Mouse (Mus musculus) forebrain, postnatal 0 days (tissue): ENCODE measurements around the gene Cand2. TPM values are rescaled to one million over a fixed set of nuclear protein-coding genes. Genes with fewer than 3 reads are reported as not detected.

Source experiments
- ATAC-seq: fragments of 200-750 bp; cut with Nextera tagmentation; 2 replicates; pipeline ENCODE4 v1.8.0; 2017; ENCODE audit warnings: mild to moderate bottlenecking, moderate library complexity
- DNase-seq: peaks from one replicate; pipeline ENCODE4 v3.0.0-alpha.2; 2015
- H3K27ac ChIP-seq: fragments of 300-500 bp; sonication (generic); 2 replicates; pipeline ENCODE4 v1.5.1; 2014; ENCODE audit warnings: low read depth, mild to moderate bottlenecking, antibody characterized with exemption, low read length, moderate library complexity, mixed read lengths
- H3K27me3 ChIP-seq: fragments of 300-500 bp; sonication (generic); 2 replicates; pipeline ENCODE4 v1.6.1; 2014; ENCODE audit warnings: mild to moderate bottlenecking, low read length, mixed read lengths; ENCODE audit not compliant: insufficient read depth
- H3K36me3 ChIP-seq: fragments of 300-500 bp; sonication (generic); 2 replicates; pipeline ENCODE4 v1.6.1; 2014; ENCODE audit warnings: mild to moderate bottlenecking, moderate library complexity; ENCODE audit not compliant: insufficient read depth
- H3K4me1 ChIP-seq: fragments of 300-500 bp; sonication (generic); 2 replicates; pipeline ENCODE4 v1.6.1; 2014; ENCODE audit warnings: antibody characterized with exemption; ENCODE audit not compliant: insufficient read depth
- H3K4me2 ChIP-seq: fragments of 300-500 bp; sonication (generic); 2 replicates; pipeline ENCODE4 v1.6.1; 2014; ENCODE audit warnings: low read depth, mild to moderate bottlenecking, moderate library complexity
- H3K4me3 ChIP-seq: fragments of 300-500 bp; sonication (generic); 2 replicates; pipeline ENCODE4 v1.5.1; 2014; ENCODE audit warnings: low read depth, low read length, mixed read lengths
- H3K9ac ChIP-seq: fragments of 300-500 bp; sonication (generic); 2 replicates; pipeline ENCODE4 v1.6.1; 2014; ENCODE audit warnings: mild to moderate bottlenecking
- H3K9me3 ChIP-seq: fragments of 300-500 bp; sonication (generic); 2 replicates; pipeline ENCODE4 v1.6.1; 2016; ENCODE audit warnings: low read length
- CTCF ChIP-seq: sonication (generic); IDR thresholded peaks from 2 replicates; pipeline ENCODE4 v1.5.1; 2016; ENCODE audit warnings: antibody characterized with exemption, control low read depth, low read depth
- WGBS: fragments of 180-500 bp; shearing (Covaris S2); extraction: QIAGEN DNeasy Blood & Tissue Kit; methylation state at CpG from one replicate; pipeline ENCODE4 v1.1.7; 2014; 5-methylcytosine and 5-hydroxymethylcytosine counted together
- polyA plus RNA-seq: library from polyadenylated mRNA; unstranded; fragments of >200 nt; fragmentation: Nextera tagmentation; extraction: Ambion mirVana; gene quantifications from 2 replicates; pipeline ENCODE4 v1.2.1, GENCODE M21; 2015
- total RNA-seq: library from RNA; depleted of rRNA; stranded (reverse); fragments of >200 nt; gene quantifications from 2 replicates; pipeline ENCODE4 v1.2.3, GENCODE M21; 2014

Gene Cand2
- total and polyA plus RNA-seq, 2 experiments from 2014 or later: 4.2 to 6.6 TPM

GRCm38 (mm10) chr6:115808488-115809231 is 34.3 kb downstream of the Cand2 start, which contains the start of gene Rpl32:
Rpl32 (minus strand) TSS chr6:115808747.
- ATAC-seq: peak; percentile 94
- 2% methylated on average over 47 of the region's 47 CpGs for WGBS
- H3K27ac ChIP-seq: peak within 1 kb of the TSS; percentile 98

DNA sequence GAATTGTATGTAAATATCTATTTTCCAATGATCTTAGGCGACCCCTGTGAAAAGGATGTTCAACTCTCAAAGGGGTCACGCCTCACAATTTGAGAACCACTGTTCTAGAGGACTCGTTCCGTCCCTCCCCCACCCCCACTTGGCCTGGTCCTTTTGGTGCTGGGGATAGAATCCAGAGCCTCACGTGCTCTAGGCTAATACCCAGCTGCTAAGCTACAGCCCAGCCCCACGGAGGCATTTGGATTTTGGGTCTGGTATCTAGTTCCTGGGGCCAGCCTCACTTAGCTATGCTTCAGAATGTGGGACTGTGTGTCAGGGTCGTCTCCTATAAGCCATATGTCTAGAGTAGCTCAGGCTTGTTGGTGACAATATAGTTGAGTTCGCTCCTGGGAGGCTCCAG is 37.3 kb downstream of the Cand2 start:
- Histone ChIP-seq H3K27ac (no peak overlapping the region), H3K4me1 (peaks cover 8% of the 10 kb centered on the region), H3K36me3 (peaks cover 10% of the 10 kb centered on the region), H3K4me3 (no peak overlapping the region), H3K4me2 (no peak overlapping the region), H3K9ac (no peak overlapping the region), H3K27me3 (no peaks in the 10 kb centered on the region), H3K9me3 (no peaks in the 10 kb centered on the region)
- 70% methylated on average over 8 of the region's 8 CpGs for WGBS
- DNase-seq: no peak
- TF ChIP-seq CTCF: no peak
- ATAC-seq: no peak

More at GRCm38 (mm10) chr6:115808488-115809231, 34.3 kb downstream of the Cand2 start, which contains the start of gene Rpl32:
- peaks cover 9% of the 10 kb centered on the region for H3K4me1 ChIP-seq
- peaks cover 38% of the 10 kb centered on the region for H3K36me3 ChIP-seq
- peak within 1 kb of the TSS; percentile 96 for H3K9ac ChIP-seq
- no peaks in the 10 kb centered on the region for H3K9me3 ChIP-seq
- no peaks in the 10 kb centered on the region for H3K27me3 ChIP-seq
- peak within 1 kb of the TSS; percentile 69 for H3K4me2 ChIP-seq
- peak; percentile 96 for DNase-seq
- TF ChIP-seq CTCF: peak; percentile 66
- peak within 1 kb of the TSS; percentile 84 for H3K4me3 ChIP-seq

GRCm38 (mm10) chr6:115814104-115814503 is 39.8 kb downstream of the Cand2 start:
- Histone ChIP-seq H3K27ac (no peak overlapping the region), H3K4me1 (no peaks in the 10 kb centered on the region), H3K36me3 (no peaks in the 10 kb centered on the region), H3K9me3 (no peaks in the 10 kb centered on the region), H3K9ac (no peak overlapping the region), H3K27me3 (no peaks in the 10 kb centered on the region), H3K4me2 (no peak overlapping the region), H3K4me3 (no peak overlapping the region)
- 40% methylated on average over 4 of the region's 4 CpGs for WGBS
- peak; percentile 32; the same call in 1 of the 2 replicates for ATAC-seq
- TF ChIP-seq CTCF: peak; percentile 75
- peak; percentile 48 for DNase-seq

GRCm38 (mm10) chr6:115815041-115815440 is 40.7 kb downstream of the Cand2 start:
- Histone ChIP-seq H3K4me1 (no peaks in the 10 kb centered on the region), H3K27me3 (no peaks in the 10 kb centered on the region), H3K36me3 (no peaks in the 10 kb centered on the region), H3K9ac (no peak overlapping the region), H3K4me3 (no peak overlapping the region), H3K9me3 (no peaks in the 10 kb centered on the region), H3K27ac (no peak overlapping the region), H3K4me2 (no peak overlapping the region)
- DNase-seq (no peak), ATAC-seq (no peak)
- no peak for TF ChIP-seq CTCF
- 80% methylated on average over 4 of the region's 4 CpGs for WGBS

GRCm38 (mm10) chr6:115818129-115818528 is 43.8 kb downstream of the Cand2 start:
- no peak for TF ChIP-seq CTCF
- Histone ChIP-seq H3K4me1 (no peaks in the 10 kb centered on the region), H3K9ac (no peak overlapping the region), H3K27me3 (no peaks in the 10 kb centered on the region), H3K27ac (no peak overlapping the region), H3K4me3 (no peak overlapping the region), H3K9me3 (no peaks in the 10 kb centered on the region), H3K36me3 (no peaks in the 10 kb centered on the region), H3K4me2 (no peak overlapping the region)
- no peak for DNase-seq
- no peak for ATAC-seq
- 75% methylated on average over 2 of the region's 2 CpGs for WGBS

GRCm38 (mm10) chr6:115821216-115821993 is 47.1 kb downstream of the Cand2 start:
- DNase-seq: no peak
- ATAC-seq: no peak
- H3K27ac ChIP-seq: no peak overlapping the region
- H3K4me3 ChIP-seq: no peak overlapping the region
- H3K4me2 ChIP-seq: no peak overlapping the region
- H3K9me3 ChIP-seq: no peaks in the 10 kb centered on the region
- 89% methylated on average over 8 of the region's 8 CpGs for WGBS
- H3K27me3 ChIP-seq: no peaks in the 10 kb centered on the region
- H3K9ac ChIP-seq: no peak overlapping the region
- TF ChIP-seq CTCF: no peak
- H3K36me3 ChIP-seq: no peaks in the 10 kb centered on the region
- H3K4me1 ChIP-seq: peaks cover 3% of the 10 kb centered on the region; the same call in 1 of the 2 replicates
